Mouse (Mus musculus) limb, embryonic 15.5 days (tissue): ENCODE results near the gene Lrrc26. TPM values are rescaled to one million over a fixed set of nuclear protein-coding genes. Genes with fewer than 3 reads are reported as not detected.
A peak's percentile ranks its signal among the peaks of the same experiment; 100 is the strongest.
"Not testable (repeated sequence)": the region's sequence is repeated elsewhere in the genome, so short reads cannot be mapped to it uniquely, and the experiment has no call there.

Source experiments
- ATAC-seq: fragments of 200-750 bp; cut with Nextera tagmentation; 2 replicates; pipeline ENCODE4 v1.8.0; 2017; ENCODE audit warnings: low read depth, moderate TSS enrichment; ENCODE audit not compliant: insufficient number of reproducible peaks, low FRiP score, low TSS enrichment
- H3K27ac ChIP-seq: fragments of 300-500 bp; sonication (generic); 2 replicates; pipeline ENCODE4 v1.5.1; 2015; ENCODE audit warnings: moderate library complexity, mild to moderate bottlenecking, inconsistent platforms
- H3K27me3 ChIP-seq: fragments of 300-500 bp; sonication (generic); 2 replicates; pipeline ENCODE4 v1.6.1; 2015; ENCODE audit warnings: inconsistent platforms
- H3K36me3 ChIP-seq: fragments of 300-500 bp; sonication (generic); 2 replicates; pipeline ENCODE4 v1.6.1; 2015; ENCODE audit warnings: inconsistent platforms
- H3K4me1 ChIP-seq: fragments of 300-500 bp; sonication (generic); 2 replicates; pipeline ENCODE4 v1.6.1; 2015; ENCODE audit warnings: inconsistent platforms
- H3K4me2 ChIP-seq: fragments of 300-500 bp; sonication (generic); 2 replicates; pipeline ENCODE4 v1.6.1; 2015; ENCODE audit warnings: mild to moderate bottlenecking, inconsistent platforms
- H3K4me3 ChIP-seq: fragments of 300-500 bp; sonication (generic); 2 replicates; pipeline ENCODE4 v1.5.1; 2015; ENCODE audit warnings: mild to moderate bottlenecking, inconsistent platforms
- H3K9ac ChIP-seq: fragments of 300-500 bp; sonication (generic); 2 replicates; pipeline ENCODE4 v1.6.1; 2015; ENCODE audit warnings: inconsistent platforms
- H3K9me3 ChIP-seq: fragments of 300-500 bp; sonication (generic); 2 replicates; pipeline ENCODE4 v1.6.1; 2016; ENCODE audit warnings: inconsistent platforms
- WGBS: fragments of 180-500 bp; shearing (Covaris S2); methylation state at CpG from one replicate; pipeline ENCODE4 v1.1.7; 2015; 5-methylcytosine and 5-hydroxymethylcytosine counted together
- polyA plus RNA-seq: library from polyadenylated mRNA; unstranded; fragments of >200 nt; fragmentation: Nextera tagmentation; extraction: Ambion mirVana; gene quantifications from 2 replicates; pipeline ENCODE4 v1.2.1, GENCODE M21; 2015

Lrrc26 gene
- 0.61 and 0.92 TPM in 2 replicates for polyA plus RNA-seq

DNA sequence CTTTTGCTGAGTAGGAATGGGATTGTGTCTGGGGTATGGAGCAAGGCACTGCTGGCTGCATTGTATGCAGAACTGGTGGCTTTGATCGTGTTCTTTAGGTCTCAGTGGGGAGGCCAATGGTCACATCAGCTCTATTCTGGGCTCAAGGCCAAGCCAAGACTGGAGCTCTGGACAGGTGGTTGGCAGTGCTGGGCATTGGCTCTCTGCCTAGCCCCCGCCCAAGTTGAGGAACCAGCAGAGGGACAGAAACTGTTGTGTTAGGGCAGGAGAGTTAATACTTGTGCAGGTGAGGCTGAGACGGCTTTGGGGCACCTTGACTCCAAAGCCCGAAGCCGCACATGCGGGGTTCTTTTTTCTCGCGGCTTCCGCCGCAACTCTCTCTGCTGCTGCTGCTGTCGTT, at the start of gene Lrrc26:
TSS of gene Lrrc26 (plus strand) at position 265 of the 400 bp plus-strand sequence.
- peaks cover 59% of the 10 kb centered on the region for H3K4me1 ChIP-seq
- peaks cover 80% of the 10 kb centered on the region for H3K27me3 ChIP-seq
- H3K9ac ChIP-seq = no peak within 1 kb of the TSS
- H3K4me2 ChIP-seq = peak within 1 kb of the TSS; percentile 42
- H3K27ac ChIP-seq = no peak within 1 kb of the TSS
- peak within 1 kb of the TSS; percentile 27 for H3K4me3 ChIP-seq
- WGBS = 7% methylated on average over 11 of the region's 11 CpGs
- H3K36me3 ChIP-seq = peaks cover 14% of the 10 kb centered on the region
- no peaks in the 10 kb centered on the region for H3K9me3 ChIP-seq
- no peak for ATAC-seq

DNA sequence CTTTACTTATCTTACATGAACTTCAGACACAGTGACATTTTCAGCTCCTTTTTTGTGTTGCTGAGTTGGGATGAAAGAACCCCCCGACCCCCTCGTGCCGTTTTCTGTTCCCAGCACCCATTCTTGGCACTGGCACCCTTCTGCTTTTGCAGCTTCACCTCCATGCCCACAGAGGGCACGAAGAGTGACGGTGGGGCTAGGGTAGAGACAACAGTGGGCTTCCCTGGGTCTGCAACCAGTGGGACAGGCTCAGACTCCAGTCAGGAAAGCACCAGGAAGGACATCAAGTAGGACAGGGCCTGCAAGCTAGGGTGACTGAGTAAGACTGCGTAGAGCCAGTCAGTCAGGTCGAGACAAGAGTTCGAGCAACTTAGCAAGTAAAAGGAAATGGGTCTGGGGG, 49.4 kb upstream of the Lrrc26 start:
- H3K4me2 ChIP-seq = peak overlapping the region; percentile 97
- ATAC-seq = no peak

DNA sequence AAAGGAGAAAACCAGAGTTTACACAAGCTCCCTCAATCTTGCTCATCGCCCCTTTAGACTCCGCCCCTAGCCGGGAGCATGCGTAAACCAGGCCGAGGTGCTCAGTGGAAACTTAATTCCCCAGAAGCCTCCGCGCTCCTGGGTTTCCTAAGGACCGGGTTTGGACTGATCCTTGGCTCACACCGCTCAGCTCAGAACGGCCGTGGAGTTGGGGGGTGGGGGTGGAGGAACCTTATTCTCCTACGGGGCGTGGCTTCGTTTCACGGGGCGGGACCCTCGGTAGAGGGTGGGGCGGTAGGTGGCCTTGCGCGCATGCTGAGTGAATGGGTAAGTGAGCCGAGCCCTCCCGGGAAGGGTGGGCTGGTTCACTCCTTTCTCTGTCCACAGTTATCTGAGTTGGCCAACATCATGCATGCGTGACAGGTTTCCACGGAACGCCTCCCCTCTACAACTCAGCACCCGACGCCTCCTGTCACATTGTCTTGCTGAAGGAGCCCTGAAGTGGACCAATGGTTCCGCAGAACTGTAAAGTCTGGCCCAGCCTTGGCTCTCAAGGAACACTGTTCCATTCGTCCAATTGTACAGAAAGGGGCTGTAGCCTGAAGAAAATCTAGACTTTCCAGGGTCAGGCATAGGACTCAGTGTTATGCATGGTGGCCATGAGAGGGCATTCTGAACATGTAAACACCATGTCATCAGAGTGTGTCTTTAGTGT, 48.8 kb upstream of the Lrrc26 start:
- no peaks in the 10 kb centered on the region for H3K9me3 ChIP-seq
- peak overlapping the region; percentile 97 for H3K4me2 ChIP-seq
- peaks cover 42% of the 10 kb centered on the region for H3K27me3 ChIP-seq
- H3K4me1 ChIP-seq = peaks cover 28% of the 10 kb centered on the region
- peak overlapping the region; percentile 53 for H3K4me3 ChIP-seq
- ATAC-seq = peak; percentile 79
- H3K9ac ChIP-seq = 0 out of 2 replicates have a peak overlapping the region, but pooled peaks have one; percentile 21
- peak overlapping the region; percentile 73 for H3K27ac ChIP-seq
- 1% methylated on average over 29 of the region's 29 CpGs for WGBS
- peaks cover 5% of the 10 kb centered on the region for H3K36me3 ChIP-seq

More for the DNA sequence above, 49.4 kb upstream of the Lrrc26 start:
- WGBS = 53% methylated on average over 8 of the region's 8 CpGs
- Histone ChIP-seq H3K4me1 (peaks cover 28% of the 10 kb centered on the region), H3K9ac (0 out of 2 replicates have a peak overlapping the region, but pooled peaks have one; percentile 21), H3K4me3 (peak overlapping the region; percentile 53), H3K9me3 (no peaks in the 10 kb centered on the region), H3K27me3 (peaks cover 47% of the 10 kb centered on the region), H3K36me3 (peaks cover 3% of the 10 kb centered on the region; the same call in 1 of the 2 replicates), H3K27ac (peak overlapping the region; percentile 73)

DNA sequence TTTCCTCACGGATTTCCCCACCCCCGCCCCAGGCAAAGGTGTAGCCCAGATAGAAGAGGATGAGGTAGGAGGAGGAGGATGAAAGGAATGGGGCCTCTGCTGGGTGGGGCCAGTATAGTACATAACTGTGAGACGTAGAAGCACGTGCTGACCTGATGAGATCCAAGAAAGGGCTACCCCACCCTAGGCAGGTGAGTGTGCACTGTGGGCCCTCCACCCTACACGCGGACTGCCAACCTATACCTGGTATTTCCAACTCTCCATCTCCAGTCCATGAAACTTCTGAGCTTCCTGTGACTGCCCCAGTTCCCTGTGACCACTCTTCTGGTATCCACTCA, 48.3 kb upstream of the Lrrc26 start:
- 14% methylated on average over 6 of the region's 6 CpGs for WGBS
- ATAC-seq = no peak
- Histone ChIP-seq H3K9ac (no peak overlapping the region), H3K4me1 (peaks cover 28% of the 10 kb centered on the region), H3K27ac (no peak overlapping the region; the same call in 1 of the 2 replicates), H3K4me2 (peak overlapping the region; percentile 97), H3K4me3 (peak overlapping the region; percentile 53), H3K27me3 (peaks cover 36% of the 10 kb centered on the region), H3K36me3 (peaks cover 10% of the 10 kb centered on the region), H3K9me3 (no peaks in the 10 kb centered on the region)

DNA sequence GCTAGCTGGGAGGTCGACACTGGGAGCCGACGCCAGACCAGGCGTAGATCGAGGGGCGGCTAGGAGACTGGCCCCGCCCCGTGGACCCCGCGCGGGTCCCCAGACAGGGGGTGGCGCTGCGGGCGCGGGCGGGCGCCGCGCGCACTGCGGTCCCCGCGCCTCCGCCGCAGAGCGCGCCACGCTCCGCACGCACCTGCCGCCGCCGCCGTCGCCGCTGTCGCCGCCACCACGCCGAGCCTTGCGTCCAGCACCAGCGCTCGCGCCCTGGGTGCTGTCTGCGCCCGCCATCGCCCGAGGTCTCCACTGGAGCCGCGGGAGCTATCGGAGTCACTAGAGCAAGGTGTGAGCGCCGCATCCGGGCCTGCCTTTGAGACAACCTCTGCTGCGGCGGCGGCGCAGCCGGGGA, 47.6 kb upstream of the Lrrc26 start, which contains the start of the genes Rnf208 and Cysrt1:
TSS of gene Rnf208 (plus strand) at position 155 of the 406 bp plus-strand sequence.
TSS of gene Cysrt1 (minus strand) at position 352 of the 406 bp plus-strand sequence.
- WGBS = under 1% methylated on average over 40 of the region's 59 CpGs
- Histone ChIP-seq H3K4me3 (peak within 1 kb of the TSS; percentile 53), H3K4me1 (peaks cover 28% of the 10 kb centered on the region), H3K9me3 (no peaks in the 10 kb centered on the region), H3K9ac (peak within 1 kb of the TSS; percentile 37; the same call in 1 of the 2 replicates), H3K36me3 (peaks cover 11% of the 10 kb centered on the region), H3K27ac (peak within 1 kb of the TSS; percentile 73), H3K27me3 (peaks cover 35% of the 10 kb centered on the region), H3K4me2 (peak within 1 kb of the TSS; percentile 97)
- ATAC-seq = no peak

DNA sequence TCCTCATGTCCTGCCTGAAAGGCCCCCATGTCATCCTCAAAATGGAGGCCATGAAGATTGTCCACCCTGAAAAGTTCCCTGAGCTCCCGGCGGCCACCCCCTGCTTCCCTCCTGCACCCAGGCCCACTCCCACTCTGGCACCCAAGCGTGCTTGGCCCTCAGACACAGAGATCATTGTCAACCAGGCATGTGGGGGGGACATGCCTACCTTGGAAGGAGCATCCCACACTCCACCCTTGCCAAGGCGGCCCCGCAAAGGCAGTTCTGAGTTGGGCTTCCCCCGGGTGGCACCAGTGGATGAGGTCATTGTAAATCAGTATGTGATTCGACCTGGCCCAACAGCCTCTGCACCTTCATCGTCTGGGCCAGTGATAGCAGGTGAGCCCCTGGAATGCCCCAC, 46.4 kb upstream of the Lrrc26 start:
- H3K9ac ChIP-seq = no peak overlapping the region
- H3K36me3 ChIP-seq = peaks cover 21% of the 10 kb centered on the region
- WGBS = 75% methylated on average over 8 of the region's 8 CpGs
- peaks cover 35% of the 10 kb centered on the region for H3K27me3 ChIP-seq
- no peaks in the 10 kb centered on the region for H3K9me3 ChIP-seq
- no peak for ATAC-seq
- no peak overlapping the region for H3K4me3 ChIP-seq
- H3K27ac ChIP-seq = no peak overlapping the region
- H3K4me1 ChIP-seq = peaks cover 28% of the 10 kb centered on the region
- no peak overlapping the region for H3K4me2 ChIP-seq

DNA sequence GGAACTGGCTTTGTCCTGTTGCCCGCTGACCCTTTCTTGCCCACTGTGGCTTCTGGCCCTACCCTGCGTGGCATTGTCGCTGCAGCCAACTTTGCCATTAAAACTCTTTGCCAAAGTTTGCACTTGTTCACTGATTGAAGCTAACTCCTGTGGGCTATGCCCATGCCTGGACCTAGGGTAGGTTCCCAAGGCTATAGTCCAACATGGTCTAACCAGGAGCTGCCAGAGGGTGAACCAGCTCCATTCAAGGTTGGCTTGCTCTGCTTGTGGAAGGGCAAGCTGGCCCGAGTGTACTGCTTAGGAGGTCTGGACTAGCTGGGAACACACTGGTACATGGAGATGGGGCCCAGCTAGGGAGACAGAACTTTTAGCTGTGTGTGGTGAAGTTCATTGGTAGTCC, 45.6 kb upstream of the Lrrc26 start:
- no peak for ATAC-seq
- 84% methylated on average over 4 of the region's 4 CpGs for WGBS
- H3K9ac ChIP-seq = no peak overlapping the region

DNA sequence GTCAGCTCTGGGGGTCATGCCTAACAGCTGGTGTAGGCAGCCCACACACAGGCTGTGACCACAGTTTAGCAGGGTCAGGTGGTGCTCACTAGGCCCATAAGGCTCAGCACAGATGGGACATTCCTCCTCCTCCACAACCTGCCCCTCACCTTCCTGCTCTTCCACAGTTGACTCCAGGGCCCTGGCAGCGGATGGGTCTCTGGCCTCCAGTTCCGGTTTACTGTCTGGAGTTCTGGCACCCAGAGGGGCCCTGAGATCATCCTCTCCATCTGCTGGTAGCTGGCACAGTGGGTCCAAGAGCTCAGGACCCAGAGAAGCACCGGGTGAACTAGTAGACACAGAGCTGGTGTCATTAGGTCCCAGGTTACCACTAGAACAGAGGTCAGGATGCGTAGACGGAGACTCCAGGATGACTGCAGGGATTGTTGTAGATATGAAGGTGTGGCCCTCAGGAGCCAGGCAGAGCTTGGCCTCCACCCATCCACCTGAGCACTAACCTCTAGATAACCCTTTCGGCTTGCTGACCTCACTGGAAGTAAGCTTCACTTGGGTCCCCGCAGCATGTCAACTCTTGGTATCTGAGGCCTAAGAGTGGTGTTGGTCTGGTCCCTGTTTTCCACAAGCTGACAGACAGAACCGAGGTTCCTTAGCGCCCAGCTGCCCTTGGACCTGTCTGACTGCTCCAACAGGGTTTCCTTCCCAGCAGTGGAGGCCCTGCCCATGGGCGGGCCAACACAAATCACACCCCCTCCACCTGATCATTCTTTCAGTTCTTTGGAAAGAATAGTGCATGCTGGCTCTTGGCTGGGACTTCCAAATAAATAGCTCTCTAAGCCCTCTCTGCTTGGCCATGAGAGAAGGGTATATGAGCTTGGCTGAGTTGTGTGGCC, 43.3 kb upstream of the Lrrc26 start, which contains the start of gene AL732309.1:
TSS of gene AL732309.1 (minus strand) at position 681 of the 890 bp plus-strand sequence.
- Histone ChIP-seq H3K27me3 (peaks cover 26% of the 10 kb centered on the region), H3K4me2 (no peak within 1 kb of the TSS), H3K9ac (no peak within 1 kb of the TSS), H3K9me3 (no peaks in the 10 kb centered on the region), H3K4me3 (no peak within 1 kb of the TSS), H3K4me1 (peaks cover 15% of the 10 kb centered on the region), H3K36me3 (peaks cover 47% of the 10 kb centered on the region), H3K27ac (no peak within 1 kb of the TSS; the same call in 1 of the 2 replicates)
- 83% methylated on average over 10 of the region's 10 CpGs for WGBS
- ATAC-seq = no peak

More for the DNA sequence above, 45.6 kb upstream of the Lrrc26 start:
- H3K4me2 ChIP-seq = no peak overlapping the region
- no peak overlapping the region for H3K4me3 ChIP-seq
- peaks cover 28% of the 10 kb centered on the region for H3K4me1 ChIP-seq
- H3K27me3 ChIP-seq = peaks cover 35% of the 10 kb centered on the region
- peaks cover 29% of the 10 kb centered on the region for H3K36me3 ChIP-seq
- H3K27ac ChIP-seq = no peak overlapping the region
- no peaks in the 10 kb centered on the region for H3K9me3 ChIP-seq

DNA sequence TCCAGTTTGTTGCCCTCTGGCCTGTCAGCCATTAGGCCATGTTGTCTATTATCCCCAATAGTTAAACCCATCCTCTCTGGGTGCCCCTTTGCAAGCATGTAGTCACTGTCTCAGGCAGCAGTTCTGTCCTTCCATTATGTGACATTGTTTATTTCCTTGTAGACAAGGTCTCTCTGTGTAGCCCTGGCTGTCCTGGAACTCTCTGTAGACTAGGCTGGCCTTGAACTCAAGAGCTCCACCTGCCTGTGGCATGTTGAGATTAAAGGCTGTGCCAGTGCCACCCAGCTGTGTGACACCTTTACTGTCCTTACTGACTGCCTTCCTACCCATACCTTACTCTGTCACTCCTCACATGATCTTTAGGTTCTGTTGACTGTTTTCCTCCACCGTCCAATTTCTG, 37.4 kb upstream of the Lrrc26 start:
- no peaks in the 10 kb centered on the region for H3K9me3 ChIP-seq
- no peak overlapping the region for H3K9ac ChIP-seq
- H3K4me2 ChIP-seq = no peak overlapping the region
- 79% methylated on average over 1 of the region's 1 CpGs for WGBS
- no peak overlapping the region for H3K27ac ChIP-seq
- peaks cover 45% of the 10 kb centered on the region for H3K36me3 ChIP-seq
- H3K4me3 ChIP-seq = no peak overlapping the region
- ATAC-seq = no peak
- H3K27me3 ChIP-seq = no peaks in the 10 kb centered on the region
- H3K4me1 ChIP-seq = peaks cover 16% of the 10 kb centered on the region

DNA sequence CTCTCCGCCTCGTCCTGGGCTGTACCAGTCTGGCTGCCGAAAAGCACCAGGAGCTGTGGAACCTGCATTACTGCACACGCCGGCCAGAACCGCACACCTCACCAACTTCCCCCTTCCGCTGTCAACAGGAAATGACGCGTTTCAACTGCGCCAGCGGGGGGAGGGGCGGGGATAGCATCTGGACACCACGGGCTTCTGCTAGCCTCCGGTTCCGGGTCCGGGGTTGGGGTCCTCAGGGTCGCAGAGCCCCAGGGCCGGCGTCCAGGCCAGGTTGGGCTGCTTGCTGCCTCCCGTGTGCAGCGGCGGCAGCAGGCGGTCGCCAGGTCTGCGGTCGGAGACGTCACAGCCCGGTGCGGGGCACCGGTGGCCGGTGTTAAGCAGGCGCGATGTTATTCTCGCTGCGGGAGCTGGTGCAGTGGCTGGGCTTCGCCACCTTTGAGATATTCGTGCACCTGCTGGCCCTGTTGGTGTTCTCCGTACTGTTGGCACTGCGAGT, 34.4 kb upstream of the Lrrc26 start, which contains the start of gene Tmem203:
TSS of gene Tmem203 (plus strand) at position 156 of the 496 bp plus-strand sequence.
- H3K27ac ChIP-seq = peak within 1 kb of the TSS; percentile 86
- peaks cover 16% of the 10 kb centered on the region for H3K36me3 ChIP-seq
- no peaks in the 10 kb centered on the region for H3K27me3 ChIP-seq
- peak within 1 kb of the TSS; percentile 86 for H3K4me2 ChIP-seq
- peaks cover 16% of the 10 kb centered on the region for H3K4me1 ChIP-seq
- peak; percentile 79 for ATAC-seq
- H3K4me3 ChIP-seq = peak within 1 kb of the TSS; percentile 99
- WGBS = under 1% methylated on average over 39 of the region's 39 CpGs
- H3K9me3 ChIP-seq = no peaks in the 10 kb centered on the region
- peak within 1 kb of the TSS; percentile 72 for H3K9ac ChIP-seq

DNA sequence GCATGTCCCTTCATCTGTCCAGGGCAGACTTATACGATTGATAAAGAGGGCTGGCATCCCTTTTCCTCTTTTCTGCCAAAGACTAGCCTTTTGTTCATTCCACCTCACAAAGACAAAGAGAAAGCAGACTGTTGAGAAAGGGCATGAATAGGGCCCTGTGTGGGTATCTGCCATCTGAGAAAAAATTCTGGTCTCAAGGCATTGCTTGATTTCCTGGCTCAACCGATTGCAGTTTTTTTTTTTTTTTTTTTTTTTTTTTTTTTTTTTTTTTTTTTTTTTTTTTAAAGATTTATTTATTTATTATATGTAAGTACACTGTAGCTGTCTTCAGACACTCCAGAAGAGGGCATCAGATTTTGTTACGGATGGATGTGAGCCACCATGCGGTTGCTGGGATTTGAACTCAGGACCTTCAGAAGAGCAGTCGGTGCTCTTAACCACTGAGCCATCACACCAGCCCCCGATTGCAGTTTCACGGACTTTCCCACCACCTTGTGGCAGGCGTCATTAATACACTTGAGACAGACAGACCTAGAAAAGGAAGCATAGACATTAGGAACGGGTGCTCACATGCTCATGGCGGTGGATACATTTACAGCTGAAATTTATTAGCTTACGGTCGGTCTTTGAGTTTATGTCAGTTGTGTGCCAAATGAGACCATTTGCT, 33.1 kb upstream of the Lrrc26 start:
- H3K27ac ChIP-seq, H3K9me3 ChIP-seq, H3K27me3 ChIP-seq, H3K36me3 ChIP-seq, ATAC-seq, H3K9ac ChIP-seq: not testable (repeated sequence)
- peak overlapping the region; percentile 86 for H3K4me2 ChIP-seq
- peaks cover 16% of the 10 kb centered on the region for H3K4me1 ChIP-seq
- WGBS = 55% methylated on average over 12 of the region's 12 CpGs
- peak overlapping the region; percentile 99 for H3K4me3 ChIP-seq
